Mouse (Mus musculus): ENCODE results near the gene Atp1a1. TPM values are rescaled to one million over a fixed set of nuclear protein-coding genes. Genes with fewer than 3 reads are reported as not detected.
A peak's percentile ranks its signal among the peaks of the same experiment; 100 is the strongest.

Atp1a1 gene
- polyA plus RNA-seq, 1 experiment from 2014 or later, result 61.1 TPM

DNA sequence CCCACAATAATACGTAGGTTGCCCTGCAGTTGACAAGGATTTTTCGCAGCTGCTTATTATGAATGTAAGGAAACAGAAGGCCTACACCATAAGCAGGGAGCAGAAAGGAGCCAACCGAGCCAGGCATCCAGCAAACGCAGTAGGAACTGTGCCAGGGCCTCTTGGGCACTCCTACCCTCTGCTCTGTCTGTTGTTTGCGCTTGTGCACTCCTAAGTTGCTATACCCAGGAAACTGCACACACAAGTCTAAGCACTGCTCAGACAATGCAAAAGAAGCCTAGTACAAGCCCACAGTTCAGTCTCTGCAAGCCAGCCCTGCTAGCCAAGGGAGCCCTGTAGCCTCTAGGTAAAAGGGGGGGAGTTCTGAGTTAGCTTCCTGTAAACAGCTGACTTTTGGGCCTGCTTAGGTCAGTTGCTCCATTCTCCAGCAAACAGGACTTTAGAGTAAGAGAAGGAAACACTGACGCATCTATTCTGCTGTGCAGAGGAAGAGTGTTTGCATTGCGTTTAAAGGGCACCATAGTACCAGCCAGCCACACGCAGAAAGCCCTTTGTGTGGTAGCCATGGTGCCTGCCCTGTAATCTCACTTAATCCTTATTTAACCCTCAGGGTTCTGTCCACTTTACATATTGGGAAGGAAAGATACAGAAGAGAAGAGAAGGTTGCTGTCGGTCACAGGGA, 43.5 kb downstream of the Atp1a1 start:
- no peaks in the 10 kb centered on the region for H3K9me3 ChIP-seq
- no peak overlapping the region for H3K27ac ChIP-seq
- H3K4me3 ChIP-seq, result no peak overlapping the region
- H3K27me3 ChIP-seq (replicated peaks), result no peaks in the 10 kb centered on the region
- H3K36me3 ChIP-seq, result no peaks in the 10 kb centered on the region
- 63% methylated on average over 9 of the region's 9 CpGs for WGBS
- ATAC-seq (ENCODE audit: low FRiP score, low read depth), result no peak
- no peak overlapping the region for H3K9ac ChIP-seq
- H3K4me2 ChIP-seq (replicated peaks), result no peak overlapping the region
- H3K4me1 ChIP-seq, result 0 out of 2 replicates have a peak, but pooled peaks cover 3% of the 10 kb centered on the region

DNA sequence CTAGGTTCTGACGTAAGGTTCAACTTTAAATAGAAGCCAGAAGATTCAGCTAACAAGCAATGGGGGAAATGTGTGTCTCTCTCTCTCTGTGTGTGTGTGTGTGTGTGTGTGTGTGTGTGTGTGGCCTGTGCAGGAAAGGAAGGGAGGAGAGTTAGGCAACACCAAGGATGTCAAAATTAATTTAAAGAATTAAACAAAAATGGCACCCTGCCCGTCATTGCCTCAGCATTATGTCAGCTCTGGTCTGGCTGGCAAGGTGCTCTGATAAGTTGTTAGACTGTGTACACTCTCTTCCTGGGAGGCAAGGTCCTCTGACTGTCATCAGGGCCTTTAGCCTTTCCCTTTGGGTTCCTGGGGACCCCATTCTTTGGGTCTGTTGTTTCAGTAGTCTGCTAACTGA, 47.8 kb downstream of the Atp1a1 start:
- H3K4me1 ChIP-seq, result peaks cover 5% of the 10 kb centered on the region; the same call in 1 of the 2 replicates
- WGBS, result 95% methylated on average over 2 of the region's 2 CpGs
- H3K36me3 ChIP-seq, result no peaks in the 10 kb centered on the region
- H3K4me2 ChIP-seq (replicated peaks), result no peak overlapping the region
- no peaks in the 10 kb centered on the region for H3K27me3 ChIP-seq (replicated peaks)
- H3K9ac ChIP-seq, result no peak overlapping the region
- H3K4me3 ChIP-seq, result no peak overlapping the region
- H3K27ac ChIP-seq, result no peak overlapping the region
- H3K9me3 ChIP-seq, result no peaks in the 10 kb centered on the region
- ATAC-seq (ENCODE audit: low FRiP score, low read depth), result no peak

DNA sequence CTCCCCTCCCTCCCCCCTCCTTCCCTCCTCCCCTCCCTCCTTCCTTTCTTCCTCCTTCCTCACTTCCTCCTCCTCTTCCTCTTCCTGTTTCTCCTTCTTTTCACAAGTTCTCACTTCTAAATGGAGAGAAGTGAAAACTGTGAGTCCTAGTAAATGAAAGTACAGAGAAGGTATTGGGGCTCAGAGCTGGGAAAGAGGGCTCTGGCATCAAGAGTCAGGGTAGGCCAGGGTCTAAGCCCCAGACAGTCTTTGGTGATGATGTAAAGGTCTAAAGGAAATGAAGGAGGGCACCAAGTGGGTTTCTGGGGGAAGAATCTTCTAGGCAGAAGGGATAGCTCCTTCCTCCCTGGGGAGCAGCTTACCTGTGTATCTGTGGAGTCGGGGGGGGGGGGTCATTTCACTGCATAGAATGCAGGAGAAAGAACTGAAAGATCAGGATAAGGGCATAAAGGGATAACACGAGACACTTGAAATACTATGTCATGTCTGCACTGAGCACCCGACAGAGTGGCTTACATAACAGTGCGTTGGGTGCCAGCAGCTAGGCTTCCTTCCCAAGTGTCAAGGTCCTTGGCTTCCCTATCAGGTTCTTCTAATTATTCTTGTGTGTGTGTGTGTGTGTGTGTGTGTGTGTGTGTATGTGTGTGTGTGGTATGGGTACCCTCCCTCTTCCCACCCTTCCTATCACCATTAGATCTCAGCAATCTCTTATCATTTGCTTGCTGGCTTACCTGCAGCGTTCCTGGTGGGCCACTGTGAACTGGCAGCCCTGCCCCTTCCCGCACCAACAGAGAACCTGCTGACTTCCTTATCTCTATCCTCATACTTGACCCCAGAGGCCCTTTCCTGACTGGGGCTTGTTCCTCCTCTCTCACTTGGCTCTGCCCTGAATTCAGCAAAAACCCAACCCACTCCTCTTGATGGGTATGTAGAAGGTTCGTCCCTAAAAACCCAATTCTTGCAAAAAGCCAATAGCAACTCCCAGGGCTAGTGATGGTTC, 51.6 kb downstream of the Atp1a1 start:
- 86% methylated on average over 7 of the region's 7 CpGs for WGBS
- Histone ChIP-seq H3K27me3 (replicated peaks) (no peaks in the 10 kb centered on the region), H3K4me2 (replicated peaks) (no peak overlapping the region), H3K4me3 (no peak overlapping the region), H3K9me3 (no peaks in the 10 kb centered on the region), H3K9ac (no peak overlapping the region), H3K36me3 (no peaks in the 10 kb centered on the region), H3K4me1 (peaks cover 6% of the 10 kb centered on the region; the same call in 1 of the 2 replicates), H3K27ac (no peak overlapping the region)
- ATAC-seq (ENCODE audit: low FRiP score, low read depth), result no peak

DNA sequence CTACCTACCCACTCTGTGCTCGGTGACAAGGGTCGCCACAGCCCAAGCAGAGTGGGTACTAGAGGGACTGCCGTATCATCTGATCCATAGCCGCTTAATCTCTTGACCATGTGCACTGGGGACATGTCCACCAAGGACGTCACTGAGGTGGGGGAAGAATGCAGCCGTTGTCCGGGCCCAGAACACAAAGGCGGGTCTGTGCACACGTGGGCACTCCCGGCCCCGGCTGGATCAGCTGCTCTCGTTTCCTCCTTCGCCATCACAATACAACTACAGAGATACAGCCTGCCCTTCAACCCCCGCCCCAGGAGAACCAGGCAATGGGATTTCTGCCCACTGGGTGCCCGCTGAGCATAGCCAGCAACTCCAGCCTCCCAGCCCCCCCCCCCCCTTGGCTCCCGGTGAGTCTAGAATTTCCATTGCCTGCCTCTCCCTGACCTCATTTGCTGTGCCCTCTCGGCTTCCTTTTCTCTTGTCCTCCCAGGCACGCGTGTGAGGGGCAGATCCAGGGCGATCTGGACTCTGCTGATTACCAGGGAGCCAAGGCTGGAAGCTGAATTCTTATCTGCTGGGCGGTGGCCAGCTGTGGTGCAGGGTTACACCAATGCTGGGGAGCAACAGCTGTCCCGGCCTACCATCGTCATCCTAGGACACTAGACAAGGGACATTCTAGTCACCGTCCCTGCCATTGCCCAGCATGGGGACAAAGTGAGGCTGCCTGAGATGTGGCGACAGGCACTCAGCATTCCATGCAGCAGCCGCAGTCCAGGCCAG, 52.8 kb downstream of the Atp1a1 start:
- no peak overlapping the region for H3K4me3 ChIP-seq
- peaks cover 6% of the 10 kb centered on the region; the same call in 1 of the 2 replicates for H3K4me1 ChIP-seq
- H3K9me3 ChIP-seq, result no peaks in the 10 kb centered on the region
- no peaks in the 10 kb centered on the region for H3K27me3 ChIP-seq (replicated peaks)
- H3K36me3 ChIP-seq, result no peaks in the 10 kb centered on the region
- peak overlapping the region; percentile 1; the same call in 1 of the 2 replicates for H3K4me2 ChIP-seq (replicated peaks)
- H3K27ac ChIP-seq, result no peak overlapping the region
- 68% methylated on average over 26 of the region's 26 CpGs for WGBS
- 0 out of 2 replicates have a peak, but pooled peaks have one; percentile 50 for ATAC-seq (ENCODE audit: low FRiP score, low read depth)
- H3K9ac ChIP-seq, result no peak overlapping the region

DNA sequence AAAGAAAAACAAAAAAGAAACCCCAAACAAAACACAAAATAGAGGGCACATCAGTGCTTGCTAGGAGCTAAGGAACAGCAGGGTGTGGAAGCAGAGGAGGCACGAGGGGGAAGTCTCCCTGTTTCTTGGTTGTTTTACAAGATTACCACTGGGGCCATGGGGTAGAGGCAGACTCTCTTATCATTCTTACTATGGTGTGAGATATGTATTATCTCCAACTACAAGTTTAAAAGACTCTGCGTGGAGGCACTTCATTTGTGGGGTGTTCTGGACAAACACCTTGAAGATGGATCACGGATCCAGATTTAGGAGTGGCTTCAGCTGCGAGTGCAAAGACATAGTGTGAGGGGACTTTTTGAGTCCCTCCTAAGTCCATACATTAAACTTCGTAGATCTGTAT, 54.7 kb downstream of the Atp1a1 start:
- H3K4me2 ChIP-seq (replicated peaks), result no peak overlapping the region
- no peak for ATAC-seq (ENCODE audit: low FRiP score, low read depth)
- WGBS, result 90% methylated on average over 5 of the region's 5 CpGs

DNA sequence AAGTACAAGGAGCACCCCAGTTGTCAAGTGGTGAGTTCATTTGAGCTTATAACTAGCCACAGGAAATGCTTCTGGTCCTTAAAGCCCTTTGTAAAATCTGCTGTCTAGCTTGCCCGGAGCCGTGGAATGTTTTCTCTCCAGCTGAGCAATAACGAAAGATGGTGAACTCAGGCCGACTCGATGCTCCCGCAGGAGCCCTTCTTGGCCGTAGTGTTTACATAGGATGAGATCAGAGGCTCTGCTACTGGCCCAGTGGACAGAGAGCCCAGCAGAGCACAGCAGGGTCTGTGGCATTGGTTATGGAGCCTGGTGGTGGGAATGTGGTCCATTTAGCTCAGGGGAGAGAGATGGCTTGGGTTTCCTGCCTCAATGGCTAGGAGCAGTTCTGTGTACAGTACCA, 60.4 kb downstream of the Atp1a1 start:
- ATAC-seq (ENCODE audit: low FRiP score, low read depth), result no peak
- Histone ChIP-seq H3K4me3 (no peak overlapping the region), H3K36me3 (no peaks in the 10 kb centered on the region), H3K4me2 (replicated peaks) (no peak overlapping the region), H3K9ac (no peak overlapping the region), H3K27me3 (replicated peaks) (no peaks in the 10 kb centered on the region), H3K4me1 (no peaks in the 10 kb centered on the region), H3K27ac (no peak overlapping the region), H3K9me3 (no peaks in the 10 kb centered on the region)
- WGBS, result 68% methylated on average over 7 of the region's 7 CpGs

More for the DNA sequence above, 54.7 kb downstream of the Atp1a1 start:
- H3K27me3 ChIP-seq (replicated peaks), result no peaks in the 10 kb centered on the region
- no peak overlapping the region for H3K9ac ChIP-seq
- H3K4me1 ChIP-seq, result peaks cover 6% of the 10 kb centered on the region; the same call in 1 of the 2 replicates
- H3K36me3 ChIP-seq, result no peaks in the 10 kb centered on the region
- no peak overlapping the region for H3K27ac ChIP-seq
- H3K9me3 ChIP-seq, result no peaks in the 10 kb centered on the region
- no peak overlapping the region for H3K4me3 ChIP-seq

DNA sequence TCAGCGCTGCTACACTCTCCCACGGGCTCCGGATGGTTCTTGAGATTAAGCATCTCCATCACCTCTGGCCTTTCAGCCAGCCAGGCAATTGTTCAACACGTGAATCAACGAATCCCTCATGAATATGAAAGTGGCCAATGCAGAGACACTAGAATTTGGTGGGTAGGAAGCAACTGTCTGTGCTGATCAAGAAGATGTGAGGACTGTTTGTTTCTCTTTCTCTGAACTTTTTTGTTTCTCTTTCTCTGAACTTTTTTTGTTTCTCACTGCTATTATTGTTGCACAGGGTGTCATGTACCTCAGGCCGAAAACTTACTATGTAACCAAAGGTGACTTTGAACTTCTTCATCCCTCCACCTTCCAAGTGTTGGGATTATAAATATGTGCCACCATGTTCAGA, 62.9 kb downstream of the Atp1a1 start:
- Histone ChIP-seq H3K9me3 (no peaks in the 10 kb centered on the region), H3K36me3 (no peaks in the 10 kb centered on the region), H3K4me1 (no peaks in the 10 kb centered on the region), H3K9ac (no peak overlapping the region), H3K27ac (no peak overlapping the region), H3K4me2 (replicated peaks) (no peak overlapping the region), H3K4me3 (no peak overlapping the region), H3K27me3 (replicated peaks) (no peaks in the 10 kb centered on the region)
- ATAC-seq (ENCODE audit: low FRiP score, low read depth), result no peak
- 63% methylated on average over 6 of the region's 6 CpGs for WGBS

DNA sequence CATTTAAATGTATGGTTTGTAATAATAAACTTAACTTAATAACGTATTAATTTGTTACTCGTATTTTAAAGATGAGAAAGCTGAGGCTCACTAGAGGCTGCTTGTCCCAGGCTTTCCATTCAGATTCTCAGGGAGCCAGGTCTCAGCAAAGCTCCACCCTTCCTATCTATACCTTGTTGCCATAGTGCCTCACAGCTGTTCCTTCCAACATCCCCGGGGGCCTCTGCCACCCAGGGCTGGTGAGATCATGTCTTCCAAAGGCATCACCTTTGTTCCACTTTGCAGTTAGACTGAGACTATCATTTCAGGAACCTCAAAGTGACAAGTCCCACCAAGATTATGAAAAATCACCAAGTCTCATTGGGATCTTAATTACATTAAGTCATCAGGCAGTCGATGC, 63.9 kb downstream of the Atp1a1 start:
- no peaks in the 10 kb centered on the region for H3K27me3 ChIP-seq (replicated peaks)
- H3K4me3 ChIP-seq, result no peak overlapping the region
- no peak overlapping the region for H3K4me2 ChIP-seq (replicated peaks)
- H3K9ac ChIP-seq, result no peak overlapping the region
- 80% methylated on average over 4 of the region's 4 CpGs for WGBS
- H3K36me3 ChIP-seq, result no peaks in the 10 kb centered on the region
- ATAC-seq (ENCODE audit: low FRiP score, low read depth), result no peak
- H3K27ac ChIP-seq, result no peak overlapping the region
- no peaks in the 10 kb centered on the region for H3K4me1 ChIP-seq
- H3K9me3 ChIP-seq, result no peaks in the 10 kb centered on the region

DNA sequence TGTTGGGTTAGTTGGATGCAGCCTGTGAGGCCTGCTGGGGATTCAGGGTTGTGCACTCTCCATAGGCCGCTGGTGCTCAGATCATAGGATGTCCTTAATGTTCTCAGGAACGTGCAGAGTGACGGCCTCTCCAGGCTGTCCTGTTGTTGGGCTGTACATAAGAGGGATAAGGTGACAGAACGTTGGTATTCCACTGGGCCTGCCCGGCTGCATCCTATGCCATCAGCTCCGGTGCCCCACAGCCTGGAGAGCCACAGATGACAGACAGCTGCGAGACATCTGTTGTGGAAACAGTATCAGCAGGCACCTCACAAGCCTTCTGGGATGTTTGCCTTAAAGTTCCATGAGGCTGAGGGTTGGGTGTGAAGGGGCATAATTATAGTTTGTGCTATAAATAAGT, 68.2 kb downstream of the Atp1a1 start:
- Histone ChIP-seq H3K4me1 (no peaks in the 10 kb centered on the region), H3K27ac (no peak overlapping the region), H3K4me2 (replicated peaks) (no peak overlapping the region), H3K4me3 (no peak overlapping the region), H3K27me3 (replicated peaks) (no peaks in the 10 kb centered on the region), H3K9ac (no peak overlapping the region), H3K9me3 (no peaks in the 10 kb centered on the region), H3K36me3 (no peaks in the 10 kb centered on the region)
- WGBS, result 83% methylated on average over 7 of the region's 7 CpGs
- ATAC-seq (ENCODE audit: low FRiP score, low read depth), result no peak

DNA sequence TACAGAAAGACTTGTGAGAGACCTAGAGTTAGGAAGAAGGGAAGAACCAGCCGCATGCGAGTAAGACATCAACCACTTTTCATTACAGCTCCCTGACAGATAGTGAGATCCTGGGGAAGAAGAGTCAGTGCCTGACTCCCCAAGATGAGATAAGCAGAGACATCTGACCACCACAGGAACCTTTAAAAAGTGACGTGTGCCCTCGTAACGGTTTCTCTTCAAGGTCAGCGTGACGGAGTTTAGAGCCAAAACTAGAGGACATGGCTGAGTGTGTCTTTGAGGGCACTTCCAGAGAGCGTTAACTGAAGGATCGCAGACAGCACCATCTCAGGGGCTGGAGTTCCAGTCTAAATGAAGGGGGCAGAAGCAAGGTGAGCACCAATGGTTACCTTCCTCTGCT, 70.2 kb downstream of the Atp1a1 start:
- H3K4me1 ChIP-seq, result peaks cover 1% of the 10 kb centered on the region
- H3K9ac ChIP-seq, result no peak overlapping the region
- H3K9me3 ChIP-seq, result no peaks in the 10 kb centered on the region
- ATAC-seq (ENCODE audit: low FRiP score, low read depth), result no peak
- H3K27me3 ChIP-seq (replicated peaks), result no peaks in the 10 kb centered on the region
- no peak overlapping the region for H3K4me2 ChIP-seq (replicated peaks)
- no peak overlapping the region for H3K27ac ChIP-seq
- 93% methylated on average over 9 of the region's 9 CpGs for WGBS
- H3K4me3 ChIP-seq, result no peak overlapping the region
- no peaks in the 10 kb centered on the region for H3K36me3 ChIP-seq

DNA sequence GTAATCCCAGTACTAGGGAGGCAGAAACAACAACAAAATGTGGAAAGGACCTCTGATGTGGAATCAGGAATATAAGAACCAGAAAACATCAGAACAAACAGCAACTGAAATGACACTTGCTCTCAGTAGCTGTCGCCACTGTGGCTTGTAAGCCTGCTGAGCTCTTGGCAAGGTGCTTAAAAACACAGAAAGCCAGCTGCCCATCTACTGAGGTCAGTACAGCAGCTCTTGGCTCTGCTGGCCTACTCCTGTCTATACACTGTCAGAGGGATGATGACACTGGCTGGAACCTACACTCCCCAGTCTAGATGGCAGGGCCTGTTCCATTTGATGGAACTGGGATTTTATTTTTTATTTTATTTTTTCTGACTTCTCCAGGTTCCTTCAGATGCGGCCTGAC, 71.1 kb downstream of the Atp1a1 start:
- 83% methylated on average over 2 of the region's 2 CpGs for WGBS
- Histone ChIP-seq H3K27ac (no peak overlapping the region), H3K27me3 (replicated peaks) (no peaks in the 10 kb centered on the region), H3K4me2 (replicated peaks) (no peak overlapping the region), H3K36me3 (no peaks in the 10 kb centered on the region), H3K4me1 (peaks cover 7% of the 10 kb centered on the region), H3K9ac (no peak overlapping the region), H3K9me3 (no peaks in the 10 kb centered on the region), H3K4me3 (no peak overlapping the region)
- no peak for ATAC-seq (ENCODE audit: low FRiP score, low read depth)

DNA sequence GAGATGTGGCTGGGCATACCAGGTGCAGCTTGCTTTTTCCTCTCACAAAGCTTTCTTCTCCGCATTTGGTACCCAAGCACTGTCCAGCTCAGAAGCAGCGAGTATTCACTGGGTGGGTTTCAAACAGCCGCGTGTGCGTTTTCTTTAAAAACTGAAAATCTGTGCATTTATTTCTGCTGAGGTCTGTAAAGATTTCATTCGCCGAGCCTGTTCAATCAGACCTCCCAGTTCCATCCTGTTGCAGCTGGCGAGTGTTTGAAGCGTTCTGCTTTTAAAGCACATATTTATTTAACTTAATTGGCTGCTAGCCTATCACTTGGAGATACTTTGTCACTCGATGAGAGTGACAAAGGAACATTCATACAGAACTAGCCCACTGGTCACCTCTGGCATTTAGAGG, 73.6 kb downstream of the Atp1a1 start:
- no peak overlapping the region for H3K4me3 ChIP-seq
- no peak for ATAC-seq (ENCODE audit: low FRiP score, low read depth)
- WGBS, result 75% methylated on average over 10 of the region's 10 CpGs

More for the DNA sequence above, 73.6 kb downstream of the Atp1a1 start:
- H3K9me3 ChIP-seq, result no peaks in the 10 kb centered on the region
- no peaks in the 10 kb centered on the region for H3K27me3 ChIP-seq (replicated peaks)
- H3K27ac ChIP-seq, result no peak overlapping the region
- no peak overlapping the region for H3K4me2 ChIP-seq (replicated peaks)
- peaks cover 11% of the 10 kb centered on the region for H3K4me1 ChIP-seq
- no peak overlapping the region for H3K9ac ChIP-seq
- no peaks in the 10 kb centered on the region for H3K36me3 ChIP-seq
